Mouse (Mus musculus): ENCODE measurements around the gene March9.

GRCm38 (mm10) chr10:127099191-127099590 lies 39.2 kb upstream of the March9 start:
- no peak for TF ChIP-seq POLR2A (IDR thresholded peaks at IDR 0.05; ENCODE audit: borderline replicate concordance, low read depth, low read length)
- no peak for TF ChIP-seq CTCF (IDR thresholded peaks at IDR 0.05; ENCODE audit: low read depth, low read length)

Measured in bone marrow macrophage, adult 2 months (primary cell).